Mouse (Mus musculus) liver, embryonic 14.5 days (tissue): ENCODE measurements at regions not wholly inside any gene's neighbourhood (a gene's known extent, or its start where the extent isn't known, plus 50 kb on each side); places are given as distances from the start of the nearest gene placed in this dataset.

Source experiments
- CTCF ChIP-seq: IDR thresholded peaks from 2 replicates; pipeline ENCODE4 v1.5.1; 2016; ENCODE audit warnings: antibody characterized with exemption, low read depth, control low read depth
- EP300 ChIP-seq: IDR thresholded peaks from 2 replicates; pipeline ENCODE4 v1.6.1; 2016; ENCODE audit warnings: antibody characterized with exemption, low read depth

- TF ChIP-seq CTCF (no peak), EP300 (no peak)
These were observed 216.2 kb downstream of the Setd4 start for GRCm38 (mm10) chr16:93387578-93388116.
